In genomic region chr13:29940071-29940470, GRCm38 (mm10) we compare ENCODE assay signal across 25 mouse cellular contexts. TPM values are rescaled to one million over a fixed set of nuclear protein-coding genes. Genes with fewer than 3 reads are reported as not detected.
DNase-seq lines count a peak whose midpoint lies in the region; ATAC-seq and TF ChIP-seq lines count a peak whose summit lies in the region.
"Had no signal": no experiment of that assay in that cellular context is flagged by ENCODE, and none has a peak within 500 bp of the region (broad histone marks: within the 10 kb centered on the region; RNA-seq: fewer than 3 reads in every experiment).

No protein-coding gene starts in this region.

- ATAC-seq in kidney, embryonic 16.5 days (ENCODE audit: low FRiP score, low TSS enrichment), result no peak
- no peak for ATAC-seq in limb, embryonic 13.5 days (ENCODE audit: low FRiP score, low read depth)
- ATAC-seq: forebrain, embryonic 13.5 days; forebrain, embryonic 16.5 days; Patski had no signal

- peaks cover 15% of the 10 kb centered on the region for H3K4me1 ChIP-seq in kidney, adult 2 months (ENCODE audit: control insufficient read depth, insufficient read depth, low read length)
- peaks cover 13% of the 10 kb centered on the region for H3K4me1 ChIP-seq in kidney, embryonic 16.5 days (ENCODE audit: insufficient read depth, low read length)
- peaks cover 18% of the 10 kb centered on the region for H3K4me1 ChIP-seq in limb, embryonic 13.5 days
- no peaks in the 10 kb centered on the region for H3K4me1 ChIP-seq in limb, embryonic 10.5 days
- H3K4me1 ChIP-seq: forebrain, embryonic 10.5 days; forebrain, embryonic 13.5 days; heart, embryonic 12.5 days had no signal

- intact Hi-C loops in gastrocnemius, adult 2 months (cut with DNase I), result no loop called here

- peaks cover 9% of the 10 kb centered on the region for H3K9me3 ChIP-seq in kidney, embryonic 16.5 days (ENCODE audit: low read length)
- H3K9me3 ChIP-seq in limb, embryonic 13.5 days, result peaks cover 4% of the 10 kb centered on the region
- no peaks in the 10 kb centered on the region for H3K9me3 ChIP-seq in limb, embryonic 10.5 days (replicated peaks)
- H3K9me3 ChIP-seq: forebrain, embryonic 13.5 days; G1E; heart, embryonic 15.5 days had no signal

- TF ChIP-seq POLR2A in kidney, adult 2 months (IDR thresholded peaks at IDR 0.05; ENCODE audit: low read depth, low read length), result no peak

- no peak overlapping the region for H3K4me2 ChIP-seq in kidney, embryonic 16.5 days (replicated peaks; ENCODE audit: low read depth, low read length)
- no peak overlapping the region for H3K4me2 ChIP-seq in limb, embryonic 13.5 days (replicated peaks)
- H3K4me2 ChIP-seq: forebrain, embryonic 13.5 days; heart, embryonic 12.5 days; heart, embryonic 15.5 days; hindbrain, embryonic 14.5 days had no signal

- 0 out of 2 replicates have a peak overlapping the region, but pooled peaks have one; percentile 35 for H3K27ac ChIP-seq in gastrocnemius, adult 2 months
- H3K27ac ChIP-seq in kidney, adult 2 months (ENCODE audit: insufficient read depth, low read depth, low read length), result no peak overlapping the region
- no peak overlapping the region for H3K27ac ChIP-seq in kidney, embryonic 16.5 days (ENCODE audit: low read length)
- peak overlapping the region; percentile 44; the same call in 1 of the 2 replicates for H3K27ac ChIP-seq in limb, embryonic 13.5 days
- H3K27ac ChIP-seq in limb, embryonic 10.5 days, result no peak overlapping the region
- H3K27ac ChIP-seq: forebrain, embryonic 10.5 days; forebrain, embryonic 13.5 days; heart, embryonic 15.5 days; hindbrain, embryonic 14.5 days had no signal

- 51% methylated on average over 7 of the region's 7 CpGs for WGBS in kidney, adult 2 months
- 61% methylated on average over 7 of the region's 7 CpGs for WGBS in kidney, embryonic 16.5 days
- 83% methylated on average over 7 of the region's 7 CpGs for WGBS in limb, embryonic 13.5 days
- 87% methylated on average over 7 of the region's 7 CpGs for WGBS in limb, embryonic 10.5 days

- H3K27me3 ChIP-seq in kidney, adult 2 months (replicated peaks; ENCODE audit: control insufficient read depth, insufficient read depth, low read length), result no peaks in the 10 kb centered on the region
- no peaks in the 10 kb centered on the region for H3K27me3 ChIP-seq in kidney, embryonic 16.5 days (ENCODE audit: insufficient read depth, low read length)
- H3K27me3 ChIP-seq in limb, embryonic 13.5 days, result no peaks in the 10 kb centered on the region
- H3K27me3 ChIP-seq in limb, embryonic 10.5 days (ENCODE audit: low read depth, poor library complexity, severe bottlenecking), result no peaks in the 10 kb centered on the region
- H3K27me3 ChIP-seq: forebrain, embryonic 13.5 days; heart, embryonic 12.5 days; heart, embryonic 15.5 days; Patski had no signal

- no peak overlapping the region for H3K9ac ChIP-seq in kidney, embryonic 16.5 days (replicated peaks; ENCODE audit: low read length)
- no peak overlapping the region for H3K9ac ChIP-seq in limb, embryonic 13.5 days
- H3K9ac ChIP-seq: forebrain, embryonic 13.5 days; heart, embryonic 12.5 days; heart, embryonic 15.5 days; hindbrain, embryonic 14.5 days had no signal

- no peak for DNase-seq in gastrocnemius, adult 2 months
- DNase-seq in gastrocnemius, adult 8-10 months (ENCODE audit: low spot score in 2 of 2), result no peak
- peak; percentile 71 for DNase-seq in kidney, adult 2 months
- no peak for DNase-seq in limb, embryonic 10.5 days (ENCODE audit: low spot score)
- peak; percentile 32 to 54 for DNase-seq in kidney, postnatal 36 days
- DNase-seq in layer of hippocampus, adult 8-10 months (ENCODE audit: low spot score in 2 of 2), result no peak
- DNase-seq: adrenal gland, postnatal 10 days; adrenal gland, postnatal 36 days; cerebellum, adult 18-20 months; cerebellum, adult 9-10 months; cerebellum, postnatal 14 days; gastrocnemius, postnatal 25 days; heart, adult 18-20 months; heart, postnatal 10 days; heart, postnatal 4 days had no signal

- no peak overlapping the region for H3K4me3 ChIP-seq in gastrocnemius, adult 2 months
- H3K4me3 ChIP-seq in kidney, adult 2 months (ENCODE audit: insufficient read depth, low read depth, low read length), result no peak overlapping the region
- H3K4me3 ChIP-seq in kidney, embryonic 16.5 days (ENCODE audit: low read length), result no peak overlapping the region
- H3K4me3 ChIP-seq in limb, embryonic 13.5 days, result no peak overlapping the region
- no peak overlapping the region for H3K4me3 ChIP-seq in limb, embryonic 10.5 days
- H3K4me3 ChIP-seq: forebrain, embryonic 10.5 days; forebrain, embryonic 13.5 days; heart, embryonic 12.5 days; heart, embryonic 15.5 days had no signal

- H3K36me3 ChIP-seq in kidney, adult 2 months (ENCODE audit: control insufficient read depth, insufficient read depth, low read length), result no peaks in the 10 kb centered on the region
- H3K36me3 ChIP-seq in kidney, embryonic 16.5 days (ENCODE audit: insufficient read depth, low read length), result peaks cover 23% of the 10 kb centered on the region; the same call in 1 of the 2 replicates
- H3K36me3 ChIP-seq in limb, embryonic 13.5 days, result peaks cover 43% of the 10 kb centered on the region
- H3K36me3 ChIP-seq in limb, embryonic 10.5 days, result peaks cover 75% of the 10 kb centered on the region

- TF ChIP-seq CTCF in gastrocnemius, adult 2 months (IDR thresholded peaks at IDR 0.05), result no peak
- TF ChIP-seq CTCF in kidney, adult 2 months (conservative IDR thresholded peaks at IDR 0.05; ENCODE audit: insufficient read depth, insufficient read length, low read depth, low read length), result no peak

RNA-seq across cellular contexts. Expression of gene E2f3, which starts 45.8 kb away (rescaled TPM):
- 10 to 100 TPM in 1 of 2 experiments, 1 to 10 TPM in 1; 9.6 to 10.8 TPM for total RNA-seq in gastrocnemius, adult 2 months (2021)
- total RNA-seq in gastrocnemius, adult 8-10 months (2022), result 10 to 100 TPM; 11.1 to 16.3 (median 12.9) TPM
- 2.1 and 2.2 TPM in 2 replicates for polyA plus RNA-seq in kidney, adult 2 months (2012; rRNA removed)
- 14.6 and 15.8 TPM in 2 replicates for polyA plus RNA-seq in kidney, embryonic 16.5 days (2015; fragmentation: Nextera tagmentation; extraction: Ambion mirVana)
- polyA plus RNA-seq in limb, embryonic 13.5 days (2015; fragmentation: Nextera tagmentation; extraction: Ambion mirVana), result 12.6 and 13.6 TPM in 2 replicates
- polyA plus RNA-seq in limb, embryonic 10.5 days (2016; fragmentation: Nextera tagmentation; extraction: Ambion mirVana), result 22.5 and 23.2 TPM in 2 replicates
- 10 to 100 TPM; 24.1 to 27.6 (median 25.0) TPM for total RNA-seq in layer of hippocampus, adult 8-10 months (2022)

Comparison
In these comparisons a context has a peak if more than half of its experiments do, and no peak if none do; other contexts are left out.
1. H3K27ac ChIP-seq: peak in gastrocnemius, adult 2 months (single experiment) and limb, embryonic 13.5 days (single experiment); none in kidney, adult 2 months (single experiment), kidney, embryonic 16.5 days (single experiment) and limb, embryonic 10.5 days (single experiment).
2. DNase-seq: peak in kidney, adult 2 months (single experiment) and kidney, postnatal 36 days (2 of 2); none in gastrocnemius, adult 2 months (single experiment), gastrocnemius, adult 8-10 months (0 of 2), limb, embryonic 10.5 days (single experiment) and layer of hippocampus, adult 8-10 months (0 of 2).